Mouse (Mus musculus): ENCODE data around the gene Uchl3.

Uchl3 gene

GRCm38 (mm10) chr14:101653581-101654525 is at the start of gene Uchl3:
Gene Uchl3, plus strand, starts transcription at chr14:101653967.
- peak; percentile 90 for DNase-seq (ENCODE audit: low read depth, low spot score)

DNA sequence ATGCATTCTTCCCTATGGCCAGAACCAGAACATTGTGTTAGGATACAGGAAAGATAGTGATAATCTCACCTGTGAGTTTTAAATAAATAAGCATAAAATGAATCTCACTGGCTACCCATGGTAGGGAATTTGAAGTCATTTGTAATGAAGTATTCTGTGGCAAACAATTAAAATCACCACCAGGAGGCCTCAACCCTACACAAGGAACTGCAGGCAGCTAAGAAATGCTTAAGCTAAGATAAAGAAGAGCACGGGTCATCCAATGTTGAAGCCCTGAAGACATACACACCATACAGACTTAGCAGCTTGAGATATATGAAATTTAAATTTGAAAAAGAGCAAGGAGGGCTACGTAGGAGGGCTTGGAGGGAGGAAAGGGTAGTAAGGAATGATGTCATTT is 47.9 kb upstream of the Uchl3 start:
- DNase-seq (ENCODE audit: low read depth, low spot score) = no peak

- DNase-seq (ENCODE audit: low read depth, low spot score) = no peak
Observed at GRCm38 (mm10) chr14:101607631-101608518, 45.9 kb upstream of the Uchl3 start.

- peak; percentile 75 for DNase-seq (ENCODE audit: low read depth, low spot score)
Observed at GRCm38 (mm10) chr14:101608519-101609368, 45.0 kb upstream of the Uchl3 start, which contains the start of gene Tbc1d4. Gene Tbc1d4, minus strand, starts transcription at chr14:101609191.

GRCm38 (mm10) chr14:101610701-101611100 is 43.1 kb upstream of the Uchl3 start:
- no peak for DNase-seq (ENCODE audit: low read depth, low spot score)

- no peak for DNase-seq (ENCODE audit: low read depth, low spot score)
Observed at GRCm38 (mm10) chr14:101613206-101613605, 40.6 kb upstream of the Uchl3 start.

DNA sequence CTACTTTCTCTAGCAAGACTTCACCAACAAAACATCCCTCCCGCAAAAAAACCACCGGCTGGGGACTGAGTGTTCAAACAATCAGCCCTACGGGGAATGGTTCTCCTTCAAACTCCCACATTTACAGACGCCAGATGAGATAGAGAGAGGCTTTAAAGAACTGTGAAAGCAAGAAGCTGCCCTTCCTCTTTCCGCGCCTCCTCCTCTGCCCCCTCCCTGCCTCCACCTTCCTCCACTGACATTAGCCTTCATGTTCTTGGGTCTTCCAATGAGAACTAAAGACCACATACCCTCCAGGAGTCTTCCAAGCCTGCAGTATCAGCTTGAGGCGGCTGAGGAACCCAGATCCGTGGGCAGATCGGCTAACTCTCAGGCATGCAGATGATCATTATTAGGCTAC is 37.6 kb upstream of the Uchl3 start:
- DNase-seq (ENCODE audit: low read depth, low spot score) = no peak

DNA sequence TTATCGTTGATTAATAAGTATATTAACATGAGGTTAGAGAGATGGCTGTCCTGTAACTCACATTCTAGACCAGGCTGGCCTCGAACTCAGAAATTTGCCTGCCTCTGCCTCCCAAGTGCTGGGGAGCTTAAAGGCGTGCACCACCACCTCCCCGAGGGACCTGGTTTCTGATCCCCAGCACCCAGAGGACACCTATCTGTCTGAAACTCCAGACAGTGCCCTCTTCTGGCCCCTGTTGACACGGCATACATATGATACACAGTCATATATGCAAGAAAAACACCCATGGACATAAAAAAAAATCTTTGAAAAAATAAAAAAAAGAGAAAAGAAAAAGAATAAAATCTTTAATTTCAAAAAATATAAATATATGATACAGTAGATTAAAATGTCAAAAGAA is 36.1 kb upstream of the Uchl3 start:
- DNase-seq (ENCODE audit: low read depth, low spot score) = no peak

DNA sequence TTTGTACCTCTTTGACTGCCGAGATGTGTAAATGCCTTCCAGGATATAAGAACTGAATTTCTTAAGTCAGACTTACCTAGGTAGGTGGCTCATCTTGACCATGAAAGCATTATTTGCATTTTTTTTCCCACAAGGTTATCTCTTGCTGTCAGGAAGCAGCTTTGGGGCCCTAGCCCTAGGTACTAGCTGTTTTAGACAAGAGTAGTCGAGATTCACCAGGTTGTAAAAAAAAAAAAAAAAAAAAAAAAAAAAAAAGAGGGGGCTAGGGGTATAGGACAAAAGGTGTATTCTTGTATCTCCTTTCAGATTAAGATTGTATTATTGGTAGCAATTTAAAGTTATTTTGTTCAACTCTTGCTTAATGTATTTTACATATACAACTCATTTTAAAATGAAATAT is 23.2 kb upstream of the Uchl3 start:
- DNase-seq (ENCODE audit: low read depth, low spot score) = no peak

- DNase-seq (ENCODE audit: low read depth, low spot score) = no peak
Observed at GRCm38 (mm10) chr14:101635765-101636164, 18.0 kb upstream of the Uchl3 start.

GRCm38 (mm10) chr14:101637381-101637780 is 16.4 kb upstream of the Uchl3 start:
- no peak for DNase-seq (ENCODE audit: low read depth, low spot score)

GRCm38 (mm10) chr14:101640153-101640843 is 13.5 kb upstream of the Uchl3 start, which contains the start of gene Commd6:
Gene Commd6, minus strand, starts transcription at chr14:101640686.
- DNase-seq (ENCODE audit: low read depth, low spot score) = peak; percentile 90

- no peak for DNase-seq (ENCODE audit: low read depth, low spot score)
Observed at GRCm38 (mm10) chr14:101644948-101645347, 8.8 kb upstream of the Uchl3 start.

GRCm38 (mm10) chr14:101650551-101650950 is 3.2 kb upstream of the Uchl3 start:
- DNase-seq (ENCODE audit: low read depth, low spot score) = no peak

DNA sequence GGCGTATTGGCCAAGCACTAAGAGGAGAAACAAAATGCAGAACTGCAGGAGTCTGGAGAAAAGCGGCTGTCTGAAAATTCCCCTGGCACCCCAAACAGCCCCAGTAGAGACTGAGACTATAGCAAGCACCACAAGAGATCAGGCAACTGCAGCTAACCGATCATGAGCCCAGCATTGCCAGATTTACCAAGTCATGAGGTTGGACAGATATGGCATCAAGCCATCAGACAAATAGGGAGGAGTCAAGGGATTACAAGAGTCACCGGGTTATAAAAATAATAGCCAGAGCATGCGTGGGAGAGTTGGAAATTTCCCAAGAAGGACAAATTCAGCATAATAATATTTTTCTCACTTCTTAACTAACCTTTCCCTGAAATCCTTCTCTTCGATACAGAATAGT is 1.2 kb upstream of the Uchl3 start:
- no peak for DNase-seq (ENCODE audit: low read depth, low spot score)

DNA sequence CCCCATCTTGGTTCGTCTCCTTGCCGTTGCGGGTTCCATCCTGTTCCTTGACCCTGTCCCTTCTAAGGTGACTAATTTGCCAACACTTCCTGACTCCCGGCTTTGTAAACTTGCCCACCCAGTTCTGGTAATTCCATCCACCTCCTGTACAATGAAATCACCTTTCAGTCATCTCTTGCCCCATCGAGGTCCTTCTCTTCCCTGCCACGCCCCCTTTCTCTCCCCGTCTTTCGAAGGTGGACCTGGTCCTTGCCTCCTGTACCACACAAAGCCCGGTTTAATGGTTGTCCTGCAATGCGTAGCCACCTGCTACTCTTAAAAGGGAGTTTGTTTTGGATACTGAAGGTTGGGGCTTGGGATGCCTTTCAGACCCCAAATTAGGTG is 751 bp downstream of the Uchl3 start:
- no peak for DNase-seq (ENCODE audit: low read depth, low spot score)

DNA sequence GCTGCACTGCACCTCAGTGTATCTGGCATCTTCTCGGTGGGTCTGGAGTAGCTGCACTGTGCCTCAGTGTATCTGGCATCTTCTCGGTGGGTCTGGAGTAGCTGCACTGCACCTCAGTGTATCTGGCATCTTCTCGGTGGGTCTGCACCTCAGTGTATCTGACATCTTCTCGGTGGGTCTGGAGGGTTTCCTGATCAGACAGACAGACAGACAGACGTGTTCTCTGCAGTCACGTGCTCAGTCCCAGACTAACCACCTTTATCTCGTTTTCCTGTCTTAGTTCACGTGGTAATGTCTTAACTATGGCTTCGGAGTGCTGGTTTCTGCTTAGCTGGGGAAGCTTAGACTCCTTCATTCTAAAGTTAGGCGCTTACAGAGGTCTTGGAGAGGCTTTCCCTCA is 2.5 kb downstream of the Uchl3 start:
- no peak for DNase-seq (ENCODE audit: low read depth, low spot score)

- no peak for DNase-seq (ENCODE audit: low read depth, low spot score)
Observed at GRCm38 (mm10) chr14:101661654-101662412, 8.1 kb downstream of the Uchl3 start.

DNA sequence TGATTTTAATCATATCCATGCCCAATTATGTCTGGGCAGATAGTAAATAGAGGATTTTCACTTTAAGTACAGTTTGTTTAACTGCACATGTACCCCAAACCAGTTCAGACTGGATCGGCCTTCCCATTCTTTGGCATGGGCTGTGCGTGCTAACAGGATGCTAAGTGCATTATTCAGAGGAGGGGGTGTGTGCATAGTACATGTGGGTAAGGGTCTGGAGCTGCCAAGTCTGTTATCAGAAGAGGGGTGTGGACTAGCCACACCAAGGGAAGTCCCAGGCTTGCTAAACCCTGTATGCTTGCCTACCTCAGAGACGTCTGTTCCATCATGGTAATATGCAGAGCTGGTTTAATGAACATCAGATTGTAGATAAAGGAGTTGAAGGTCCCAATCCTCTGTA is 10.5 kb downstream of the Uchl3 start:
- no peak for DNase-seq (ENCODE audit: low read depth, low spot score)

- DNase-seq (ENCODE audit: low read depth, low spot score) = no peak
Observed at GRCm38 (mm10) chr14:101666056-101666455, 12.3 kb downstream of the Uchl3 start.
